Mouse (Mus musculus) stomach, embryonic 15.5 days (tissue): Measurements from ENCODE around the gene Gbp6. TPM values are rescaled to one million over a fixed set of nuclear protein-coding genes. Genes with fewer than 3 reads are reported as not detected.
A peak's percentile ranks its signal among the peaks of the same experiment; 100 is the strongest.
"Not testable (repeated sequence)": the region's sequence is repeated elsewhere in the genome, so short reads cannot be mapped to it uniquely, and the experiment has no call there.

Experiments
- ATAC-seq: fragments of 200-750 bp; cut with Nextera tagmentation; 2 replicates; pipeline ENCODE4 v1.8.0; 2017; ENCODE audit warnings: low read depth, moderate number of reproducible peaks, moderate TSS enrichment; ENCODE audit not compliant: insufficient read depth, low FRiP score
- H3K27ac ChIP-seq: fragments of 300-500 bp; sonication (generic); 2 replicates; pipeline ENCODE4 v1.5.1; 2015; ENCODE audit warnings: mild to moderate bottlenecking, inconsistent platforms
- H3K27me3 ChIP-seq: fragments of 300-500 bp; sonication (generic); replicated peaks from 2 replicates; pipeline ENCODE4 v1.6.1; 2015; ENCODE audit warnings: inconsistent platforms
- H3K36me3 ChIP-seq: fragments of 300-500 bp; sonication (generic); 2 replicates; pipeline ENCODE4 v1.6.1; 2015; ENCODE audit warnings: inconsistent platforms
- H3K4me1 ChIP-seq: fragments of 300-500 bp; sonication (generic); 2 replicates; pipeline ENCODE4 v1.6.1; 2015; ENCODE audit warnings: inconsistent platforms
- H3K4me2 ChIP-seq: fragments of 300-500 bp; sonication (generic); 2 replicates; pipeline ENCODE4 v1.6.1; 2015; ENCODE audit warnings: mild to moderate bottlenecking, inconsistent platforms
- H3K4me3 ChIP-seq: fragments of 300-500 bp; sonication (generic); replicated peaks from 2 replicates; pipeline ENCODE4 v1.5.1; 2015; ENCODE audit warnings: inconsistent platforms
- H3K9ac ChIP-seq: fragments of 300-500 bp; sonication (generic); 2 replicates; pipeline ENCODE4 v1.6.1; 2015; ENCODE audit warnings: inconsistent platforms
- H3K9me3 ChIP-seq: fragments of 300-500 bp; sonication (generic); 2 replicates; pipeline ENCODE4 v1.6.1; 2016; ENCODE audit warnings: inconsistent platforms
- WGBS: fragments of 180-500 bp; shearing (Covaris S2); methylation state at CpG from one replicate; pipeline ENCODE4 v1.1.7; 2015; 5-methylcytosine and 5-hydroxymethylcytosine counted together
- polyA plus RNA-seq: library from polyadenylated mRNA; unstranded; fragments of >200 nt; fragmentation: Nextera tagmentation; extraction: Ambion mirVana; gene quantifications from 2 replicates; pipeline ENCODE4 v1.2.1, GENCODE M21; 2015

Gene Gbp6
- polyA plus RNA-seq = 1.9 and 2.4 TPM in 2 replicates

DNA sequence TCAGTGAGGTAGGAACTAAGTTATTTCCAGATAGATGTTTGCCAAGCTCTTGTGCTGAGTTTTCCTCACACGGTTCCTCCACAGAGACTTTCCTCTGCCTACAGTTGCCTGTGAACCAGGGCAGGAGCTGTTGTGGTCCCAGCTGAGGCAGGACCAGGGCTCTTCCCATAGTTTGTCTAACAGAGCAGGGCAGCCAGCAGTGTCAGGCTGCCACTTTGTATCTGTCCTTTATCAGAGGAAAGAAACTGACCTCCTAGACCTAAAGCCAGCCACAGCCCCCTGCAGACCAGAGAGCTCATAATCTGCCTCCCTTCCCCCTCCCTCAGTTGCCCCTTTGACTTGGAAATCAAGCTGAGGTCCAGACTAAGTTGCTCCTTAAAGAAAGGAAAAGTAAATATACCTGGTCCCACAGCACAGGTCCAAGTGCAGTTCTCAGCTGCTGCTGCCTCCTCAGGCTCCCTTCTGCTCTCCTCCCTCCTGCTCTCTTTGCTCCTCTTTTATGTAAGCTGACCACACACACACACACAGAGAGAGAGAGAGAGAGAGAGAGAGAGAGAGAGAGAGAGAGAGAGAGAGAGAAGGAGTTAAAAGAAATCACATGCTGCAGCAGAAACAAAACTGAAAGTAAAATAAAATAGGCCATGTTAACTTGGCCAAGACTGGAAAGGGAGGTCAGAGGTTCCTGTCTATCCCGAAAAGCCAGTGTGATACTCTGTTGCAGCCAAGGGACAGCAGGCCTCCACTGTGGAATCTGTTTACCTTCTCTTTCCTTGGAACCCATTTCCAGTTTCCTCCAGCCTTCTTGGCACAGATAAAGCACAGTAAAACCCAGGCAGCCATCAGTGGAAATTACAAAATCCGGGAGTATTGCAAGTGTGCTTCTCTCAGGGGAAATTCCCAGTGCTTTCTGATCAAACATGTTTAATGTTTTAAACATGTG, at the start of gene Gbp6, which contains the start of gene Gm43302:
TSS of gene Gbp6 (minus strand) at position 473 of the 940 bp plus-strand sequence.
TSS of gene Gm43302 (minus strand) at position 470 of the 940 bp plus-strand sequence.
- H3K9ac ChIP-seq, H3K27me3 ChIP-seq, H3K4me3 ChIP-seq, H3K9me3 ChIP-seq, H3K4me1 ChIP-seq, H3K36me3 ChIP-seq: not testable (repeated sequence)
- ATAC-seq = peak; percentile 54; the same call in 1 of the 2 replicates
- whole genome bisulfite sequencing = 26% methylated on average over 3 of the region's 3 CpGs
- Histone ChIP-seq H3K4me2 (peak within 1 kb of the TSS; percentile 34), H3K27ac (peak within 1 kb of the TSS; percentile 57; the same call in 1 of the 2 replicates)

DNA sequence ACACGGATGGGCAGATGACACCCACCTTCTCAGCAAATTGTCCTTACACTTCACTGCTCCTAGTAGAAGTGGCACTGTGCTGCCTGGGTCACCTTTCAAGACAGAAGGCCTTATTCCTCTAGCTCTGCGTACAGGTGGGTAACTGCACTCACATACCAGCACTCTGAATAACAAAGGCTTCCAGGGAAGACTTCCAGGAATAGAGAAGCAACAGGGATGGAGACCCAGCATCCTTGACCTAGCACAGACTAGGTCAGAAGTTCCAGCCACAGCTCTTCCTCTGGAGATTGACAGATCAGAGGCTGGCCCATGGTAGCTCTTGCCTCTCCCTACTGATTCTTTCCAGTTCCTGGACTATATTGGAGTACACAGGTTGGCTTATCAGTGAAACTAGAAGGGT, 47.8 kb upstream of the Gbp6 start:
- H3K9ac ChIP-seq = no peak overlapping the region
- no peaks in the 10 kb centered on the region for H3K9me3 ChIP-seq
- no peaks in the 10 kb centered on the region for H3K27me3 ChIP-seq
- 71% methylated on average over 2 of the region's 2 CpGs for WGBS
- no peaks in the 10 kb centered on the region for H3K36me3 ChIP-seq
- no peaks in the 10 kb centered on the region for H3K4me1 ChIP-seq
- ATAC-seq = no peak
- no peak overlapping the region for H3K4me3 ChIP-seq
- H3K27ac ChIP-seq = no peak overlapping the region
- H3K4me2 ChIP-seq = no peak overlapping the region

DNA sequence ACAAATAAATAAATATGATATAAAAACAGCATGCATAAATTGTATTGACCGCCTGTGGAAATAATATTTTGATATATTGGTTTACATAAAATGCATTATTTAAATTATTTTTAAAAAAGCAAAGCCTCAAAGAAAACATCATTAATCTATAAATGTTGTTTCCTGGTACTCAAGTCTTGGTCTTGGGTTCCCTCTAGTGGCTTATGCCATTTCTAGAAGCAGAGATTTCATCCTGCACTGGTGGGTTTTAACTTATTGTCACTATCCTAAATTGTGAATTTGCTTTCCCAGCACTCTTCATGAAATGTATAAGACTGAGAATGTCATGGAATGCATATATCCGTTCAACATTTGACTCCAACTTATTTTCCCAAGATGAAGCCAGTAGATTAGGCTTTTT, 29.0 kb upstream of the Gbp6 start:
- H3K4me3 ChIP-seq = no peak overlapping the region
- no peak for ATAC-seq
- H3K27me3 ChIP-seq = no peaks in the 10 kb centered on the region
- 61% methylated on average over 2 of the region's 2 CpGs for WGBS
- H3K9ac ChIP-seq = no peak overlapping the region
- no peaks in the 10 kb centered on the region for H3K36me3 ChIP-seq
- H3K9me3 ChIP-seq = no peaks in the 10 kb centered on the region
- H3K4me1 ChIP-seq = no peaks in the 10 kb centered on the region
- H3K4me2 ChIP-seq = no peak overlapping the region
- H3K27ac ChIP-seq = no peak overlapping the region

DNA sequence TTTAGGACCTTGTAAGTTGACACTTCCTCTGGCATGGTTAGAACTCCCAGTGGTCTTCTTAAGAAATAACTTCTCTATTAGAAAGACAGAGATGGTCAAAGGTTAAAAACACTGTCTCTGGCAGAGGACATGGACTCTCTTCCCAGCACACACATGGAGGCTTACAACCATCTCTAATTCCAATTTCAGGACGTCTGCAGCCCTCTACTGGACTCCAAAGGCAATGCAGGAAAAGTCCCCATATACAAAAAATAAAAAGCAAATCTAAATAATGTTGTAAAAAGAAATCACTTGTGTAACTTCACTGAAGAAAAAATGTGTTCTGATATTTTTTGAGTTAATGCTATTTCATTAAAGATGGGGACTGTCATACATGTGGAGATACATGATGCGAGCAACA, 17.4 kb upstream of the Gbp6 start:
- no peak overlapping the region for H3K9ac ChIP-seq
- ATAC-seq = no peak
- no peaks in the 10 kb centered on the region for H3K4me1 ChIP-seq
- H3K4me2 ChIP-seq = no peak overlapping the region
- H3K4me3 ChIP-seq = no peak overlapping the region
- H3K36me3 ChIP-seq = no peaks in the 10 kb centered on the region
- no peak overlapping the region for H3K27ac ChIP-seq
- H3K9me3 ChIP-seq = no peaks in the 10 kb centered on the region
- H3K27me3 ChIP-seq = no peaks in the 10 kb centered on the region
- WGBS = 77% methylated on average over 2 of the region's 2 CpGs

DNA sequence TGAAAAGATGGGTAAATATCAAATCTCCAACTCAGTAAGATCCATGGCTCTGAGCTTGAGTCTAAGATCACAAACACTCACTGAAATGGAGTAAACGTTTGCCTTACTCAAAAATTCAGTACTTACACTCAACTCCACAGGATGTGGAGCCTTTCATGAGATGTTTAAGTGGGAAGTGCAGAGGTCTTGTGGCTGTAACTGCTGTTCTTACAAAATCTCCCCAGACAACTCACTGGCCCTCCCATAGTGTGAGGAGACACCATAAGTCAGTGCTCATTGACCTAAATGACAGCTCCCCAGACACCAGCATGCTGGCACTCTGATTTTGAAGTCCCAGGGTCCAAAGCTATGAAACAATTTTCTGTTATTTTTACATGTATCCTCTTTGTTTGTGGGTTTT, 15.7 kb upstream of the Gbp6 start:
- H3K4me3 ChIP-seq, H3K27me3 ChIP-seq, H3K36me3 ChIP-seq, ATAC-seq, H3K27ac ChIP-seq, H3K4me1 ChIP-seq, H3K9me3 ChIP-seq, H3K4me2 ChIP-seq, H3K9ac ChIP-seq: not testable (repeated sequence)
- 65% methylated on average over 1 of the region's 1 CpGs for WGBS

DNA sequence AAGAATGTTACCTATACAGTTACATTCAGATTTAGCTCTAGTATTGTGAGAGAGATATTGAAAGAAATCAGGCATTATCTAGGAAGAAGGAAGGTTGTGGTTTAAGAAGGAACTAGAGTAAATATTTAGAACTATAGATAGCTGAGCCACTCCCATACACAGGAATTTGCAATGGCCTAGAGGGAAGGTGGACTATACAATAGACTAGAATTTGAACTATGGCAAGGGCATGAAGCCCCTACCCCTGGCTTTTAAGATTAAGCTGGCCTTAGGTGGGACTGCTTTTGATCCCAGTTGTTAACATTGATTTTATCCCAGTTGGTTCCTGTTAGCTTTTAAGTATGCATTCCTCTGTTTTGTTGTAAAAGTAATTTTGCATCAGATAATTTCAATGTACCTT, 13.4 kb upstream of the Gbp6 start:
- H3K9me3 ChIP-seq, H3K4me1 ChIP-seq, ATAC-seq, H3K36me3 ChIP-seq, H3K27ac ChIP-seq, H3K4me2 ChIP-seq, H3K4me3 ChIP-seq, H3K27me3 ChIP-seq, H3K9ac ChIP-seq: not testable (repeated sequence)

DNA sequence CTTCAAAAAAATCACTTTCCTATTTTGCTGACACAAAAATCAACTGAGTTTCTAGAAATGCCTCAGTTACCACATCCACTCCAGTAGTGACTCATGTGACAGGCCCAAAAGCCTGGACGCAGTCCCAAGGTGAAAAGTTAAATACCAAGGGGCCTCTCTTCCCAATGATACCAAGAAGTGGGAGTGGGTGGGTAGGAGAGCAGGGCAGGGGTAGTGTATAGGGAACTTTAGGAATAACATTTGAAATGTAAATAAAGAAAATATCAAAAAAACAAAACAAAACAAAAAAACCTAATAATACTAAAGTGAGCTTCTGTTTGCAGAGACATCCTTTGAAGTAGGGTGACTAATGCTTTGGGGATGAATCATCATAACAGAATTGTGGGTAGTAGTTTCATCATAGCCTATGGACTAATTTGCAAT, 12.7 kb upstream of the Gbp6 start:
- no peaks in the 10 kb centered on the region for H3K36me3 ChIP-seq
- no peak overlapping the region for H3K27ac ChIP-seq
- 76% methylated on average over 1 of the region's 1 CpGs for WGBS
- no peaks in the 10 kb centered on the region for H3K4me1 ChIP-seq
- ATAC-seq = no peak
- no peak overlapping the region for H3K4me3 ChIP-seq
- H3K27me3 ChIP-seq = no peaks in the 10 kb centered on the region
- no peak overlapping the region for H3K9ac ChIP-seq
- H3K9me3 ChIP-seq = no peaks in the 10 kb centered on the region
- no peak overlapping the region for H3K4me2 ChIP-seq

DNA sequence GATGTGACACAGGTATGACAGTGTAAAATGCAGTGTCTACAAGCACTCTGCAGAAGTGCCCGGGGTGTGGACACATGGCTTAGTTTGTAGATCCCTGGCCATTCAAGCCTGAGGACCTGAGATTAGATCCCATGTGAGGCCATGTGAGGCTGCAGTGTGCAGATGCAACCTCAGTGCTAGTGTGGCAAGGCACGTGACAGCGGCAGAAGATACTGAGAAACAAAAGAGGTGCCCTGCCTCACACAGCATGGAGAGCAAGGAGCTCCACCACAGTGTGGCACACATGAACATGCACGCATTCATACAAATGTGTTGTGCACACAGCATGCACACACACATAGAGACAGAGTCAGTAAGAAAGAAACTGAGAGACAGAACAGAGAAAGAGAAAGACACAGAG, 12.2 kb upstream of the Gbp6 start:
- H3K4me3 ChIP-seq, H3K36me3 ChIP-seq, H3K9me3 ChIP-seq, H3K27me3 ChIP-seq, ATAC-seq, H3K4me1 ChIP-seq, H3K27ac ChIP-seq, H3K9ac ChIP-seq, H3K4me2 ChIP-seq: not testable (repeated sequence)
- 83% methylated on average over 4 of the region's 4 CpGs for WGBS

DNA sequence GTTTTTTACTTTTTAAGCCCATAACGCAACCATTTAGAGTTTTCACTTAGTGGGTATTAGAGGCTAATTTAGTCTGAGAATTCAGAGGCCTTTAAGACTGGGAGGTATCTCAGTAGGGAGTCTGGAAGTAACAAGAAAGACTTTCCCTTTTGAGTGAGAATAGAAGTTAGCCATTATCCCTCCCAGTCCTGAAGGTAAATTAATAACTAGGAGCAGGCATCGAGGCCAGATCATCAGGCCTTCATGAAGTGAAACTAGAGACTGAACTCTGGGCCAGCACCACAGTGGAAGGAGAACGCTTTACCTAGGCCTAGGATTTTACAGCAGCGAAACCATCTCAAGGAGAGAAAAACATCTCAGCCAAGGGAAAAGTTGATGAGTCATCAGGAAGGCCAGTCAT, 8.5 kb upstream of the Gbp6 start:
- WGBS = 79% methylated on average over 4 of the region's 4 CpGs
- ATAC-seq = no peak

DNA sequence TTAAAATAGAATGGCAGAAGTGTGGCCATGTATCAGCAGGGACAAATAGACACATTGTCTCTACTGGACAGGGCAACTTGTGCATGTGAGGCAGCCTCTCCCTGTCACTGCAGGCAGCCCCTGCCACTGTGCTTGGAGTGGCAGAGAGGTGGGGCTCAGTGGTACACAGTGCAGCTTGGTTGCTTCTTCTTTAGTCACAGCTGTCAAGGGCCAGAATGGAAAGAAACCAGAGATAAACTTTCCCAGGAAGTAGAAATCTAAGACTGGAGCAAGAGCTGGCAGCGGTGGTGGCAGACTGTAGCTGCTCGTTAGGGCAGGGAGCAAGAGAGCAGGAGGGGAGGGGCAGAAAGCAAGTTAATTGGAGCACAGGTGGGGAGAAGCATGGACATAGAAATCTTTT, 8.0 kb upstream of the Gbp6 start:
- no peak overlapping the region for H3K4me2 ChIP-seq
- ATAC-seq = no peak
- WGBS = 33% methylated on average over 2 of the region's 2 CpGs

More for the DNA sequence above, 8.5 kb upstream of the Gbp6 start:
- Histone ChIP-seq H3K27me3 (no peaks in the 10 kb centered on the region), H3K9me3 (no peaks in the 10 kb centered on the region), H3K4me1 (no peaks in the 10 kb centered on the region), H3K4me2 (no peak overlapping the region), H3K4me3 (no peak overlapping the region), H3K9ac (no peak overlapping the region), H3K27ac (no peak overlapping the region), H3K36me3 (no peaks in the 10 kb centered on the region)

DNA sequence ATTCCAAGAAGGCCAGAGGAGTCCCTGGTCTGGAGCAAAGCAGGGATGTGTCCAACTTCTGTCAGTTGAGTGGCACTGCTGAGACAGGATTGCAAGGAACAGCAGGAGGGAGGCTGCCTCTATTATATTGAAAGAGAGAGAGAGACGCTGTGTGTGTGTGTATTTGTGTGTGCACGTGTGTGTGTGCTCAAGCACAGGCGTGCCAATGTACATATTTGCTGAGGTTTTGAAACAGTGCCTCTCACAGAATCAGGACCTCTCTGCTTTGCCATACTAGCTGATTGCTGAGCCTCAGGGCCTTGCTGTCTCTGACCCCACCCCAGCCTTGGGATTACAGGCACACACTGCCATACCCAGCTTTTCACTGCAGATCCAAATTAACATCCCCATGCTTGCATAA, 2.2 kb upstream of the Gbp6 start:
- Histone ChIP-seq H3K4me1 (no peaks in the 10 kb centered on the region), H3K4me3 (no peak overlapping the region), H3K4me2 (no peak overlapping the region), H3K36me3 (no peaks in the 10 kb centered on the region), H3K9ac (no peak overlapping the region), H3K27me3 (no peaks in the 10 kb centered on the region), H3K27ac (no peak overlapping the region), H3K9me3 (no peaks in the 10 kb centered on the region)
- ATAC-seq = peak; percentile 79
- 57% methylated on average over 3 of the region's 3 CpGs for WGBS

More for the DNA sequence above, 8.0 kb upstream of the Gbp6 start:
- Histone ChIP-seq H3K9me3 (no peaks in the 10 kb centered on the region), H3K9ac (no peak overlapping the region), H3K4me1 (no peaks in the 10 kb centered on the region), H3K27ac (no peak overlapping the region), H3K27me3 (no peaks in the 10 kb centered on the region), H3K36me3 (no peaks in the 10 kb centered on the region), H3K4me3 (no peak overlapping the region)

DNA sequence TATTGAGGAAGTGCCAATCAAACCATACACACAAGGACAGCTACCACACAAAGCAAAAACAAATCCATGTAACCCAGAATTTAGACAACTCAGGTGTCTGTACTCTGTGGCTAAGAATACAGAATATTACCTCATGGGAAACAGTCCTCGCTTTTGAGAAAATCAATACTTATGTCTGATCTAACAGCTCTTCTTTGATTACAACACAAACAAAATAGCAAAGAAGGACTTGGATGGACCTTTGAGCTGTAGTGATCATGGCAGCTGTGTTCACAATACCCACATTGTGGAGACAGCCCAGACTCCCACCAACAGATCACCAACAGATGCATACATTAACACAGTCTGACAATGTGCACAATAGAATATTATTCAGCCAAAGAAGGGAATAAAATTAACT, 1.0 kb downstream of the Gbp6 start:
- no peaks in the 10 kb centered on the region for H3K9me3 ChIP-seq
- H3K4me1 ChIP-seq = no peaks in the 10 kb centered on the region
- H3K4me3 ChIP-seq = no peak overlapping the region
- no peaks in the 10 kb centered on the region for H3K27me3 ChIP-seq
- H3K4me2 ChIP-seq = no peak overlapping the region
- whole genome bisulfite sequencing = 84% methylated on average over 1 of the region's 1 CpGs
- H3K9ac ChIP-seq = no peak overlapping the region
- no peak for ATAC-seq
- no peak overlapping the region for H3K27ac ChIP-seq
- no peaks in the 10 kb centered on the region for H3K36me3 ChIP-seq
